Mouse (Mus musculus) right cerebral cortex, adult 18-20 months (tissue): ENCODE measurements around the gene Qrich2.

Experiments used
- DNase-seq: peaks from one replicate; pipeline ENCODE4 v3.0.0; 2022; ENCODE audit warnings: mixed read lengths

Gene Qrich2

DNA sequence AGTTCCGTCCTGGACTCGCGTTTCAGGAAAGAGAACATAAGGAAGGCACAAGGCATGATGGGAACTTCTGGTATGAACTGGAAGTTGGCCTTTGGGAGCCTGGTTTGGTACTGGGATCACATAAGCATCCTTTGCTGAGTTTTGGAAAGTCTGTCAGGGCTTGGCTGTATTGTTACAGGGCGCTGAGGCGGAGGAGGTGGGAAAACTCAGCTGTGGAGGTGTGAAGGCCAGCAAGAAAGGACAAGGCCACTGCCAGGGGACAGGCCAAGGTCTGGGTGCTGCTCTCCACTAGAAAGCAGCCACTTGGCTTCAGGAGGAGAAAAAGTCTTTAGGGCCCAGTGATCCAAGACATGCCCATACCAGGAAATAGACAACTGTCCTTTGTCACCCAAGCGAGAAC is 22.7 kb downstream of the Qrich2 start:
- DNase-seq: no peak

GRCm38 (mm10) chr11:116442867-116443177 is 23.2 kb downstream of the Qrich2 start:
- no peak for DNase-seq

- no peak for DNase-seq
Observed at GRCm38 (mm10) chr11:116442129-116442866, 23.7 kb downstream of the Qrich2 start.

GRCm38 (mm10) chr11:116440408-116441068 is 25.5 kb downstream of the Qrich2 start:
- DNase-seq: no peak

DNA sequence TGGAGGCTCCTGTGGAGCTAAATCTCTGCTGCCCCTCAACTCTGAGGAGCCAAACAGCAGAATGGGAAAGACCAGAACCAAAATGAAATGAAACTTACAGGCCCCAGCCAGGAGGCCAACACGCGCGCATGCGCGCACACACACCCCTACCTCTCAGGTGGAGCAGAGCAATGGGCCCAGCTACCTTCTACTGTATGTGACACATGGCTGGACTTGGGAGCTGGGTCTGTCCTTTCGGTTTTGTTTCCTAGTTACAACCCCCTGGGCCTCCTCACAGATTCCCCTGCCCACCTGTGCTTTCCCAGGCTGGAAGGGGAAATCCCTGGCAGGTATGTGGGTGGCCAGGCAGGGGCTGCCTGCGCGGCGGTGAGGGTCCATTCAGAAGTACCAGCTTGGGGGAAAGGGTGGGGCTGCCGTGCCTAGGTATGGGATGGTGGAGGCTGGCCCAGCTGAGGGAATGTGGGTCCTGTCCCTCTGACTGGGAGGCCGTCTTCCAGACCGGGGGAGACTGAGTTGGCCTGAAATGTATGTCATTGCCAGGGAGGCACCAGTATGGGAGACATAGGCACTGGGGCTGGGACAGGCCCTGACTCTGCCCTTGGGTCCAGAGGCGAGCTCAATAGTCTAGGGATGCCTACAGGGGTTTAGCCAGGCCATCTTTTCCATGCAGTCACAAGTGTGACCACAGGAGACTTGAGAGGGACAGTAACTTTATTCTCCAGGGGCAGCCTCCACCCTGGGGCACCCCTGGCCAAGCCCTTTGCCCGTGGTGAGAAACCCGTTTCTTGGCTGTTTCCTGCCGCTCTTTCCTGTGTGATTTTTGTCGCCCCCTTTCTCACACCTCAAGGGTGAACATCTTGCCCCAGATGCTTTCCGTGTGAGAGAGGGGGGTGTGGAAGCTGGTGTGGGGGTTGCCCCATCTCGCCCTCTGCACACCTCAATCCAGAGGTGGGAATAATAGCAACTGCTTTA is 26.5 kb downstream of the Qrich2 start:
- no peak for DNase-seq

- no peak for DNase-seq
Observed at GRCm38 (mm10) chr11:116437541-116437940, 28.5 kb downstream of the Qrich2 start.

DNA sequence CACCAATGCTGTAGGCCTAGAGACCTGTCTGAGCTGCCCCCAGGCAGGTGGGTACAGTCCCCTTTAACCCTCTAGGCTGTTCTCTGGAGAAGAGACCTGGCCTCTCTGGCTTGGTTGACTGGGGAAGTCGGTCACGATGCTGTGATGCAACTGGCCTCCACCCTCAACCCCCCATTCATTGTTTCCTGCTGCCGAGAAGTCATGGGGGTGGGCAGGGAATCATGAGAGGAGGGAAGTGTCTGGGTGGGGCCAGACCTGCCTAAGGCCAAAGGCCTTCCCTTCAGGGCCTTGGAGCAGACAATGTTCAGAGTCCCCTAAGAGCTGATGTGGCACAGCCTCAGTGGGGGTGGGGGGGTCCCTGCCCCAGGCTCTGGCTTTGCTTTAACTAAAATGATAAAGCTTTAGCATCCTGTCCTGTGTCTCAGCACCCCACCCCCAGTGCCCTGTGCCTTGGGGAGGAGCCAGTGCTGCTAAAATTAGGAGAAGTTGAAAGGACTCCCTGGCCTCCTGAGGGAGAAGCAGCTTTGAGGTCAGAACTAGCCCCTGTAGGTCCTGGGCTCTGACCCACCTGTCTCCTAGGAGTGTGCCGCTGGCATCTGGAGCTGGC is 29.2 kb downstream of the Qrich2 start:
- no peak for DNase-seq

DNA sequence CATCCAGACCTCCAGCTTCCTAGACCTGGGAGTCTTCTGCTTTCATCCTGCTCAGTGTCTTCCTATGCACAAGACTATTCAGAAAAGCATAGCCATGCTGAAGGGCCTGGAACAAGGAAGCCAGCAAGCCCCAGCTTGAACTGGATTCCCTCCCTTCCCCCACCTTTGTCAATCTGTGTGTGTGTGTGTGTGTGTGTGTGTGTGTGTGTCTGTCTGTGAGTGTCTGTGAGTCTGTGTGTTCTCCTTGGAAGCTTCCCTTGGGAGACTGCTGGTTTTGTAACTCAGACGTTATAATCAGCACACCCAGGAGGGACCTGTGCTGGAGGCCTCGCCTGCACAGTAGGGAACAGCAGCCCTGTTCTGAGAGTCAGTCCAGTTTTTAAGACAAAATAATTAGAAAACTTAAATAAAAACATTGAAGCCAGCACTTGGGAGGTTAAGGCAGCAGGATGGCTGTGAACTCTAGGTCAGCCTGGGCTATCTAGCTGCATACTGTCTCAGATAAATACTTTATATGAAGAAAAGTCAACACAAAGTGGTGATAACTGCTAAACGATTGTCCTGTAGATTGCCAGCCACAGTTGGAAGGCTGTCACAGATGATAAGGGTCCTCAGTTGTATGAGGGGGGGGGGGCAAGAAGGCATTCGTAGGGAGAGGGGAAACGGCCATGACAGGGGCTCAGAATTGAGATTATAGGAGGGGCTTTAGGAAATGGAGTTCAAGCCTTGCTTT is 29.9 kb downstream of the Qrich2 start:
- DNase-seq: no peak

- DNase-seq: no peak
Observed at GRCm38 (mm10) chr11:116434967-116435752, 30.9 kb downstream of the Qrich2 start.

DNA sequence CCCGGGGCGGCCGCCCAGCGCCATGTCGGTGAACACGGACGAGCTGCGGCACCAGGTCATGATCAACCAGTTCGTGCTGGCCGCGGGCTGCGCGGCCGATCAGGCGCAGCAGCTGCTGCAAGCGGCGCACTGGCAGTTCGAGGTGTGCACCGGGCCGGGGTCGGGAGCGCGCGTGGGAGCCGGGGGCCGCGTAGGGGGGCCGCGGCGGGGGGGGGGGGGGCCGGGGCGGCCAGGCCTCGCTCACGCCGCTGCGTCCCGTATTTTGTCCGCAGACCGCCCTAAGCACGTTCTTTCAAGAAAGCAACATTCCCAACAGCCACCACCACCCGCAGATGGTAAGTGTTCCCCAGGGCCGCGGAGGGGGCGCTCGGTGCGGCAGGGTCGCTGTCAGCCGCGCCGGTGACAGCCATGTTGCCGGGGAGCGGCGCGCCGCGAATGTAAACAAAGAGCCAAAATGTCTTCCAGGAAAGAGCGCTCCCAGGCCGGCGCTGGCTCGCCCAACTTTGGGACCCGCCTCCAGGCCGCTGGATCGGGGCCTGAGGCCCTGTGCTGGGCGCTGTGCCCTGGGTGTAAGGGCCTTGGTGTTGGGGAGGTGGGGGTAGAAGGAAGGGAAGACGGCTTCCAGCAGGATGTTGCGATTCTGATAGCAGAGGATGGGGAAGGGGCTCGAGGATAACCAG is 31.6 kb downstream of the Qrich2 start:
- DNase-seq: peak; percentile 67

DNA sequence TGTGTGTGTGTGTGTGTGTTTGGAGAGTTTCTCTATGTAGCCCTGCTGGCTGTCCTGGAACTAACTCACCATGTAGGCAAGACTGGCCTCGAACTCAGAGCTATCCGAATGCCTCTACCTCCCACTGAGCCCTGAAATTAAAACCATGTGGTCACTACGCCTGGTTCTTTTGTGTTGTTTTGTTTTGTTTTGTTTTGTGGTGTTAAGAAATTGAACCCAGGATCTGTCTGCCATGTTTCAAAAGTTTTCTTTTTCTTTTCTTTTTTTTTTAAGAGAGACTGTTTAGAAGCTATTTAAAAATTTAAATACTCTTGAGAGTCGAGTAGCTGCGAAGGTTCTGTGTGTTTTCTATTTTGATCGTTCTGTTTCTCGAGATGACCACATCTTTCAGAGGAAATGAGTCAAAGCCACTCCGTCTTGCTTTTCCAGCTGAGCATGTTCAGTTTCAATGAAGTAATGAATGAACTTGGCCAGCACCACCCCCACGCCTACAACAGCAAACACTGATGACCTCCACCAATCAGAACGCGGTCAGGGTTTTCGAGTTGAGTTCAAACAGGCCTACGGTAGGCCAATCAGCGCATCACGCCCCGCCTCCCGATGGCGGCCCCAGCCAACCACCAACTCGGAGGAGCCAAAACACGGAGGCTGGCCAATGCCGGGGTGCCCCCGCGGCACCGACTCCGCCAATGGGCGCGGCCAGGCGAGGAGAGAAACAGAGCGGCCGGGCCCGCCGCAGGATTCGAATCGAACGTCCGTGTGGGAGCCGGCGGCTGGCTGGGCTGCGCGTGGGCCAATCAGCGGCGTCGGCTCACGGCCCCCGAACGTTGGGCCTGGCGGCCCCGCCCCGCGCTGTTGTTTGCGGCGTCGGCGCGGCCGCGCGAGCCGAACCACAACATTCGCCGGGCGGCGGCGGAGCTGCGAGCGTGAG is 32.4 kb downstream of the Qrich2 start, which contains the start of gene Ubald2:
Ubald2 (plus strand) TSS at position 739 of the 931 bp plus-strand sequence.
- DNase-seq: peak; percentile 100

- DNase-seq: peak; percentile 77
Observed at GRCm38 (mm10) chr11:116432593-116433355, 33.3 kb downstream of the Qrich2 start.

GRCm38 (mm10) chr11:116432127-116432526 is 33.9 kb downstream of the Qrich2 start:
- DNase-seq: no peak

DNA sequence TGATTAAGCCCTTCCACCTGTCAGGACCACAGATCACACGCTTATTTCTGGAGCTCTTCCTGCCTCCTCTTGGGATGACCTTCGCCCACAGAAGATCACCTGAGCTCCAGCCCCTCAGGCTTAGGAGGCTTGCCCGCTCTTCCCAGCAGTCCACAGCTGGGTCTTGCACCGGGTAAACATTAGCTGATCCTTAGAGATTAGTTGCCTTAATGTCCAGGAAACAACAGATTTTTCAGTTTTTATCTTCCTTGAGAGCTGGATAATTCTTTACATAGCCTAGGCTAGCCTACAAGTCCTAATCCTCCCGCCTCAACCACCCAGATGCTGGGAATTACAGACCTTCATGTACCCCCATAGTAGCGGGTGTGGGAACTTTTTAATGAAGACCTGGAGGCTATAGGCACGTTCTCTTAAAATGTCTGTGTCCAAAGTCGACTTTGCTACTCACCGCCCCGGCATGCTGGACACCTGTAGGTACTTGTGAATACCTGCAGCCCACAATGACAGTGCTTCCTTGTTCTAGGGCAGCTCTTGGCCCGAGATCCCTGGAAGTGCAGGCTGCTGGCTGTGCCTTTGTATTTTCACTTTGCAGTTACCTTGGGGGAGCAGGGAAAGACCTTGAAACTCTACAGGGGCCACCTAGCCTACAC is 34.5 kb downstream of the Qrich2 start:
- no peak for DNase-seq

- DNase-seq: no peak
Observed at GRCm38 (mm10) chr11:116430723-116431427, 35.2 kb downstream of the Qrich2 start.

DNA sequence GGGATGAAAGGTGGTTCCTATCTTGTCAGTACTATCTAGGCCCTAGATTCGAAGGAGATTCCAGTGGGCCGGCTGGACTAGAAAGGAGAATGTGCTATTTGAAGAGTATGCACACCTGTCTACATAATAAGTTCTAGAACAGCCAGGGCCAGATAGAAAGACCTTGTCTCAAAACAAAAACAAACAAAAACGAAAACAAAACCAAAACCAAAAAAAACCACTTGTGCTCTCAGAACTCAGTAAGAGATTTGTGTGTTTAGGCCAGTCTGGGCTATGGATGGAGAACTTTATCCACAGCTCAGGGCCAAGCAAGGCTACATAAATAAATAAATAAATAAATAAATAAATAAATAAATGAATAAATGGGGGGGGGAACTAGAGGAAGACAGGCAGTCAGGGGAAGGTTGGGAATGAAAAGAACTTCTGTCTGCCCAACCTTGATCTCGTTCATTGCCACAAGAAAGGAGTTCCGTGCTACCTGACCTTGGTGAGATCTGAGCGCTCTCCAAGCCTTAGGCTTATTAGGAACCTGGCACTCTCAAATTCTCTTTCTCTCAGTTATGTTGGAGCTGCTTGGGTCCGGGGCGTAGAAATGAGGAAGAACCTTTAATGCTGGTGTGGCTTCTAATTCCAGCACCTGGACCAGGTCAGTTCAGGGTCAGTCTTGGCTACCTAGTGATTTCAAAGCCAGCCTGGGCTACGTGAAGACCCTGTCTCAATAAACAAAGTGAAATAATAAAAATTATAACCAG is 36.0 kb downstream of the Qrich2 start:
- no peak for DNase-seq
